Mouse (Mus musculus): ENCODE results near the gene Elovl6.

GRCm38 (mm10) chr3:129533743-129534530 is 1.8 kb downstream of the Elovl6 start:
- TF ChIP-seq CTCF (IDR thresholded peaks at IDR 0.05 in 2 of 3, conservative IDR thresholded peaks at IDR 0.05 in 1 of 3; ENCODE audit: control insufficient read depth in 1 of 3, insufficient read depth in 1 of 3, low read depth in 2 of 3, low read length in 3 of 3, poor library complexity in 1 of 3, severe bottlenecking in 1 of 3) (peak in 1 of 3 experiments; percentile 23; a peak in 1 of 6 replicates), ELF1 (IDR thresholded peaks at IDR 0.05; ENCODE audit: low read depth, low read length) (no peak)

All from MEL (cell line).